Mouse (Mus musculus) liver, postnatal 0 days (tissue): ENCODE results near the gene Hecw2.

Source experiments
- CTCF ChIP-seq: sonication (generic); IDR thresholded peaks from 2 replicates; pipeline ENCODE4 v1.5.1; 2016; ENCODE audit warnings: antibody characterized with exemption, low read depth
- EP300 ChIP-seq: IDR thresholded peaks from 2 replicates; pipeline ENCODE4 v1.6.1; 2016; ENCODE audit warnings: antibody characterized with exemption, low read depth, mild to moderate bottlenecking

DNA sequence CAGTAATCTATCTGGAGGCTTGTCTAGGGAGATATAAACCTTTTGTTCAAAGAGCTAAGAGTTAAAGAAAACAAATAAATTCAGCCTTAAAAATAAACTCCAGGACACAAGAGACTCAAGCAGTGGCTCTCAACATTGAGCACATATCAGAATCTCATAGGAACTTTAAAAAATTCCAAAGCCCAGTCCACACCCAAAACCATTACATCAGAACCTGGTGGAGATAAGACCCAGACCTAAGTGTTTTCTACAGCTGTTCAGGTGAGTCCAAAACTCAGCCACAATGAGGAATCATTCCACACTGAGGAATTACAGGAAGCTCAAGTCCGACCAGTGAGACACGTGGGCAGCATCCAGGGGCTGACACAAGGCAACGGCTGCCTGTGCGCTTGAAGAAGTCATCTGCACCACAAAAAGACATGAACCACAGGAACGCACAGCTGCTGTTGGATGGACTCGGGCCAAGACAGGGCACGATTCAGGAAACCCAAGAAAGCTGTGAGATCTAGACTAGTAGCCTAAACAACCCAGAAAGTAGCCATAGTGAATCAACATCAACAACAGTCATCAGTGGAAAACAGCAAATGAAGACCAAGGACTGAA, 338.4 kb downstream of the Hecw2 start:
- no peak for TF ChIP-seq CTCF
- no peak for TF ChIP-seq EP300
